Mouse (Mus musculus): Measurements from ENCODE around the gene Rbm4. TPM values are rescaled to one million over a fixed set of nuclear protein-coding genes. Genes with fewer than 3 reads are reported as not detected.

Rbm4 gene
- polyA plus RNA-seq, 1 experiment from 2014 or later, result 69.6 TPM

- Histone ChIP-seq H3K27me3 (ENCODE audit: control insufficient read depth, insufficient read depth, low read length) (no peaks in the 10 kb centered on the region), H3K27ac (ENCODE audit: low read depth, low read length) (no peak overlapping the region), H3K4me2 (replicated peaks; ENCODE audit: low read depth, low read length) (no peak overlapping the region), H3K36me3 (ENCODE audit: control insufficient read depth, insufficient read depth, low read length) (0 out of 2 replicates have a peak, but pooled peaks cover 3% of the 10 kb centered on the region), H3K4me3 (ENCODE audit: low read length) (no peak overlapping the region), H3K9ac (ENCODE audit: low read depth, low read length) (no peak overlapping the region), H3K9me3 (ENCODE audit: control insufficient read depth, low read length) (no peaks in the 10 kb centered on the region), H3K4me1 (ENCODE audit: control insufficient read depth, insufficient read depth, low read length) (0 out of 2 replicates have a peak, but pooled peaks cover 3% of the 10 kb centered on the region)
- 79% methylated on average over 10 of the region's 10 CpGs for WGBS
- ATAC-seq (ENCODE audit: low FRiP score, low TSS enrichment), result no peak; the same call in 1 of the 2 replicates
Observed at GRCm38 (mm10) chr19:4741482-4741881, 52.2 kb downstream of the Rbm4 start.

DNA sequence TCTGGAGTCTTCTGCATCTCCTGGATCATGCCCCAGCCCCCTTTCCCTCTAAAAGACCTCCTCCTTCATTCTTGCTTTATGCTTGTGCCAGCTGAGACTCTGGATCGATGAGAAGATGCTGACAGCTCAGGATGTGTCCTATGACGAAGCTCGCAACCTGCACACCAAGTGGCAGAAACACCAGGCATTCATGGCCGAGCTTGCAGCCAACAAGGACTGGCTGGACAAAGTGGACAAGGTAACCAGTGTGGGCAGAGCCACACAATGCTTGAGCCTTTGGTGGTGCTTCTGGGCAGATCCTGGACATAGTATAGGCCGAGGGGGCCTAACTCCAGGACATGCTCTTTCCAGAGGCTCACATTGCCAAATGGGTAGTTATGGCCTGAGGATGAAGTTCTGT lies 53.9 kb downstream of the Rbm4 start:
- Histone ChIP-seq H3K36me3 (ENCODE audit: control insufficient read depth, insufficient read depth, low read length) (peaks cover 3% of the 10 kb centered on the region; the same call in 1 of the 2 replicates), H3K9ac (ENCODE audit: low read depth, low read length) (no peak overlapping the region), H3K27ac (ENCODE audit: low read depth, low read length) (no peak overlapping the region), H3K4me3 (ENCODE audit: low read length) (no peak overlapping the region), H3K4me2 (replicated peaks; ENCODE audit: low read depth, low read length) (no peak overlapping the region), H3K27me3 (ENCODE audit: control insufficient read depth, insufficient read depth, low read length) (no peaks in the 10 kb centered on the region), H3K9me3 (ENCODE audit: control insufficient read depth, low read length) (no peaks in the 10 kb centered on the region), H3K4me1 (ENCODE audit: control insufficient read depth, insufficient read depth, low read length) (0 out of 2 replicates have a peak, but pooled peaks cover 3% of the 10 kb centered on the region)
- WGBS, result 94% methylated on average over 5 of the region's 5 CpGs
- no peak for ATAC-seq (ENCODE audit: low FRiP score, low TSS enrichment)

DNA sequence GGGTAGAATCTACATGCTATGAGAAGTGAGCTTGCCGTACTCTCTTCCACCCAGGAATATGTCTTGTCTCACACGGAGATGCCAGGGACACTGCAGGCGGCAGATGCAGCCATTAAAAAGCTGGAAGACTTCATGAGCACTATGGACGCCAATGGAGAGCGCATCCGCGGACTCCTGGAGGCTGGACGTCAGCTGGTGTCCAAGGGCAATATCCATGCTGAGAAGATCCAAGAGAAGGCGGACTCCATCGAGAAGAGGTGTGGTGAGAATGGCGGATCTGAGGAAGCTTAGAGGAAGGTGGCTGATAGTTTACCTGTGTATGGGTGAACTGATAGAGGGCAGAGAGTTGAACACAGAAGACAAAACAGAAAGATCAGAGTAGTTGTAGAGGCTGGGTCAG lies 54.6 kb downstream of the Rbm4 start:
- Histone ChIP-seq H3K27me3 (ENCODE audit: control insufficient read depth, insufficient read depth, low read length) (no peaks in the 10 kb centered on the region), H3K9ac (ENCODE audit: low read depth, low read length) (no peak overlapping the region), H3K36me3 (ENCODE audit: control insufficient read depth, insufficient read depth, low read length) (peaks cover 5% of the 10 kb centered on the region), H3K4me2 (replicated peaks; ENCODE audit: low read depth, low read length) (no peak overlapping the region), H3K27ac (ENCODE audit: low read depth, low read length) (no peak overlapping the region), H3K4me1 (ENCODE audit: control insufficient read depth, insufficient read depth, low read length) (0 out of 2 replicates have a peak, but pooled peaks cover 3% of the 10 kb centered on the region), H3K4me3 (ENCODE audit: low read length) (no peak overlapping the region), H3K9me3 (ENCODE audit: control insufficient read depth, low read length) (no peaks in the 10 kb centered on the region)
- no peak for ATAC-seq (ENCODE audit: low FRiP score, low TSS enrichment)
- 92% methylated on average over 11 of the region's 11 CpGs for WGBS

DNA sequence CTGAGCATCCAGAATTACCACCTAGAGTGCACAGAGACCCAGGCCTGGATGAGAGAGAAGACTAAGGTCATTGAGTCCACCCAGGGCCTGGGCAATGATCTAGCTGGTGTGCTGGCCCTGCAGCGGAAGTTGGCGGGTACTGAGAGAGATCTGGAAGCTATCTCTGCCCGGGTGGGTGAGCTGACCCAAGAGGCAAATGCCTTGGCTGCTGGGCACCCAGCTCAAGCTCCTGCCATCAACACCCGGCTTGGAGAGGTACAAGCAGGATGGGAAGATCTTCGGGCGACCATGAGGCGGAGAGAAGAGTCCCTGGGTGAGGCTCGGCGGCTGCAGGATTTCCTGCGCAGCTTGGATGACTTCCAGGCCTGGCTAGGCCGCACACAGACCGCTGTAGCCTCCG lies 55.8 kb downstream of the Rbm4 start:
- H3K36me3 ChIP-seq (ENCODE audit: control insufficient read depth, insufficient read depth, low read length), result peaks cover 3% of the 10 kb centered on the region
- H3K4me1 ChIP-seq (ENCODE audit: control insufficient read depth, insufficient read depth, low read length), result no peaks in the 10 kb centered on the region

More for the DNA sequence above, 55.8 kb downstream of the Rbm4 start:
- no peak overlapping the region for H3K4me2 ChIP-seq (replicated peaks; ENCODE audit: low read depth, low read length)
- H3K27ac ChIP-seq (ENCODE audit: low read depth, low read length), result no peak overlapping the region
- H3K27me3 ChIP-seq (ENCODE audit: control insufficient read depth, insufficient read depth, low read length), result no peaks in the 10 kb centered on the region
- no peak overlapping the region for H3K4me3 ChIP-seq (ENCODE audit: low read length)
- H3K9ac ChIP-seq (ENCODE audit: low read depth, low read length), result no peak overlapping the region
- no peak for ATAC-seq (ENCODE audit: low FRiP score, low TSS enrichment)
- WGBS, result 87% methylated on average over 13 of the region's 13 CpGs
- H3K9me3 ChIP-seq (ENCODE audit: control insufficient read depth, low read length), result no peaks in the 10 kb centered on the region

Other genes with a start within 250 kb of the Rbm4 start
- gene Lrfn4, start 178.2 kb downstream of the Rbm4 start, polyA plus RNA-seq (2014; fragmentation: Nextera tagmentation; extraction: Ambion mirVana), result 12.6 and 15.4 TPM in 2 replicates
- gene Rce1, start 168.3 kb downstream of the Rbm4 start, polyA plus RNA-seq (2014; fragmentation: Nextera tagmentation; extraction: Ambion mirVana), result 73.1 and 85.0 TPM in 2 replicates
- 3.4 and 5.2 TPM in 2 replicates for gene Gm960, start 95.2 kb downstream of the Rbm4 start, polyA plus RNA-seq (2014; fragmentation: Nextera tagmentation; extraction: Ambion mirVana)
- gene Sptbn2, start 82.7 kb downstream of the Rbm4 start, polyA plus RNA-seq (2014; fragmentation: Nextera tagmentation; extraction: Ambion mirVana), result 1.8 and 2.9 TPM in 2 replicates
- 69.2 and 79.8 TPM in 2 replicates for gene Rbm4b, start 37.4 kb downstream of the Rbm4 start, polyA plus RNA-seq (2014; fragmentation: Nextera tagmentation; extraction: Ambion mirVana)
- 30.6 and 41.2 TPM in 2 replicates for gene Gm21992, start 17.7 kb upstream of the Rbm4 start, polyA plus RNA-seq (2014; fragmentation: Nextera tagmentation; extraction: Ambion mirVana)
- 71.4 and 102 TPM in 2 replicates for gene Rbm14, start 17.7 kb upstream of the Rbm4 start, polyA plus RNA-seq (2014; fragmentation: Nextera tagmentation; extraction: Ambion mirVana)
- 53.5 and 57.4 TPM in 2 replicates for gene Ccs, start 45.4 kb upstream of the Rbm4 start, polyA plus RNA-seq (2014; fragmentation: Nextera tagmentation; extraction: Ambion mirVana)
- not detected in 2 replicates for gene Ccdc87, start 45.5 kb upstream of the Rbm4 start, polyA plus RNA-seq (2014; fragmentation: Nextera tagmentation; extraction: Ambion mirVana)
- gene Ctsf, start 61.2 kb upstream of the Rbm4 start, polyA plus RNA-seq (2014; fragmentation: Nextera tagmentation; extraction: Ambion mirVana), result 36.2 and 43.6 TPM in 2 replicates
- 12.8 and 13.8 TPM in 2 replicates for gene Actn3, start 84.0 kb upstream of the Rbm4 start, polyA plus RNA-seq (2014; fragmentation: Nextera tagmentation; extraction: Ambion mirVana)
- 8.3 and 9.4 TPM in 2 replicates for gene Zdhhc24, start 84.8 kb upstream of the Rbm4 start, polyA plus RNA-seq (2014; fragmentation: Nextera tagmentation; extraction: Ambion mirVana)
- gene Bbs1, start 112.7 kb upstream of the Rbm4 start, polyA plus RNA-seq (2014; fragmentation: Nextera tagmentation; extraction: Ambion mirVana), result 6.3 and 6.8 TPM in 2 replicates
- 70.1 and 87.4 TPM in 2 replicates for gene Dpp3, start 134.4 kb upstream of the Rbm4 start, polyA plus RNA-seq (2014; fragmentation: Nextera tagmentation; extraction: Ambion mirVana)
- gene Peli3, start 149.2 kb upstream of the Rbm4 start, polyA plus RNA-seq (2014; fragmentation: Nextera tagmentation; extraction: Ambion mirVana), result 1.5 and 3.8 TPM in 2 replicates
- 137 and 178 TPM in 2 replicates for gene Mrpl11, start 168.2 kb upstream of the Rbm4 start, polyA plus RNA-seq (2014; fragmentation: Nextera tagmentation; extraction: Ambion mirVana)
- gene Npas4, start 196.4 kb upstream of the Rbm4 start, polyA plus RNA-seq (2014; fragmentation: Nextera tagmentation; extraction: Ambion mirVana), result not detected in 2 replicates
- 3.5 and 7.9 TPM in 2 replicates for gene Slc29a2, start 230.0 kb upstream of the Rbm4 start, polyA plus RNA-seq (2014; fragmentation: Nextera tagmentation; extraction: Ambion mirVana)
- gene B4gat1, start 244.9 kb upstream of the Rbm4 start, polyA plus RNA-seq (2014; fragmentation: Nextera tagmentation; extraction: Ambion mirVana), result 35.7 and 44.8 TPM in 2 replicates
- gene AC124502.3, start 245.0 kb upstream of the Rbm4 start, polyA plus RNA-seq (2014; fragmentation: Nextera tagmentation; extraction: Ambion mirVana), result 1.2 and 1.5 TPM in 2 replicates
- 43.3 and 57.5 TPM in 2 replicates for gene Brms1, start 247.5 kb upstream of the Rbm4 start, polyA plus RNA-seq (2014; fragmentation: Nextera tagmentation; extraction: Ambion mirVana)

Data from kidney, embryonic 14.5 days (tissue).